Mouse (Mus musculus): Measurements from ENCODE around the gene Arid1b. TPM values are rescaled to one million over a fixed set of nuclear protein-coding genes. Genes with fewer than 3 reads are reported as not detected.

Arid1b gene
- total and polyA plus RNA-seq, 3 experiments = 6.1 to 12.4 (median 9.7) TPM

DNA sequence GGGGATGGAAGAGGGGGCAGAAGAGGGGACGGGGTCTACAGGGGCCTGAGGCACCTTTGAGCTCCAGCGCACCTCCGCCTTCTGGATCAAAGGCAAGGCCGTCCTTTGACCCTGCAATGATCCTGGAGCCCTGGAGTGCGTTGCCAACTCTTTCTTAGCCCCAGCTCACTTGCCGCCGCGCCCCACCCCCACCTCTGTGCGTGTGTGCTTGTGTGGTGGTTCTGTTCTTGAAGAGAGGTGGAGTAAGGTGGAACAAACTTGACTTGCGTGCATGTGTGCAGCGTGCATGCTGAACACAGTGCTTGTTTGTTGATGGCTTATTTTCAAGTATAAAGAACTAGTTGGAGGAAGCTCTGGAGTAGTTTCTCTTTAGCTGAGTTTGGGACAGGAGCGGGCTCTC, 95.4 kb downstream of the Arid1b start:
- H3K4me1 ChIP-seq (ENCODE audit: control insufficient read depth in 1 of 2, insufficient read depth in 2 of 2) = peaks cover 0 to 68% of the 10 kb centered on the region in 2 experiments; a peak in 2 of 4 replicates
- no peak overlapping the region for H3K4me2 ChIP-seq (ENCODE audit: insufficient read depth, low read depth, poor library complexity, severe bottlenecking)
- no peaks in the 10 kb centered on the region for H3K27me3 ChIP-seq (replicated peaks)
- DNase-seq (ENCODE audit: extremely low read depth) = no peak
- H3K4me3 ChIP-seq (replicated peaks in 1 of 3; ENCODE audit: low read depth in 2 of 3, low read length in 2 of 3, poor library complexity in 1 of 3) = no peak overlapping the region
- no peak overlapping the region for H3K27ac ChIP-seq (ENCODE audit: insufficient read depth, low read depth)
- H3K36me3 ChIP-seq (replicated peaks in 1 of 2; ENCODE audit: control insufficient read depth in 1 of 2, insufficient read depth in 1 of 2, low read length in 1 of 2) = peaks cover 3 to 33% of the 10 kb centered on the region in 2 experiments
- dilution Hi-C loops (cut with MboI; ENCODE audit: extremely low pct_ligation_motif_present, extremely low pct_unique_long_range_greater_than_20kb, low sequenced_read_pairs) (no loop called here), in situ Hi-C loops (cut with MboI; ENCODE audit: low pct_ligation_motif_present, low pct_unique_long_range_greater_than_20kb, low sequenced_read_pairs) (no loop called here)
- TF ChIP-seq RAD21 (IDR thresholded peaks at IDR 0.05; ENCODE audit: low read depth, low read length) (no peak), ZKSCAN1 (IDR thresholded peaks at IDR 0.05; ENCODE audit: borderline replicate concordance, low read depth, low read length) (no peak), MEF2A (IDR thresholded peaks at IDR 0.05; ENCODE audit: borderline replicate concordance, low read depth, low read length) (no peak), PAX5 (IDR thresholded peaks at IDR 0.05; ENCODE audit: low read length) (no peak), MAX (IDR thresholded peaks at IDR 0.05; ENCODE audit: low read length) (no peak), TCF12 (IDR thresholded peaks at IDR 0.05; ENCODE audit: low read depth, low read length) (no peak), SMC3 (IDR thresholded peaks at IDR 0.05; ENCODE audit: low read depth, low read length) (no peak), IRF4 (IDR thresholded peaks at IDR 0.05; ENCODE audit: low read depth, low read length) (no peak), MAFK (IDR thresholded peaks at IDR 0.05; ENCODE audit: insufficient replicate concordance, low read length) (no peak), ELF1 (IDR thresholded peaks at IDR 0.05; ENCODE audit: low read depth, low read length) (no peak), ZMIZ1 (IDR thresholded peaks at IDR 0.05; ENCODE audit: low read depth, low read length) (no peak), GABPA (IDR thresholded peaks at IDR 0.05; ENCODE audit: insufficient replicate concordance, low read depth, low read length) (no peak), E2F4 (IDR thresholded peaks at IDR 0.05; ENCODE audit: insufficient replicate concordance, low read depth, low read length) (no peak), JUN (IDR thresholded peaks at IDR 0.05; ENCODE audit: insufficient read depth, low read depth, low read length) (no peak), JUND (conservative IDR thresholded peaks at IDR 0.05; ENCODE audit: low read depth, low read length) (no peak), KAT2A (IDR thresholded peaks at IDR 0.05; ENCODE audit: insufficient replicate concordance, low read length) (no peak), USF1 (IDR thresholded peaks at IDR 0.05; ENCODE audit: low read depth, low read length) (no peak), MXI1 (IDR thresholded peaks at IDR 0.05; ENCODE audit: low read depth, low read length) (no peak), CHD2 (IDR thresholded peaks at IDR 0.05; ENCODE audit: low read length) (no peak), RCOR1 (conservative IDR thresholded peaks at IDR 0.05; ENCODE audit: low read depth, low read length) (no peak)
- H3K9me3 ChIP-seq (replicated peaks; ENCODE audit: low read length) = no peaks in the 10 kb centered on the region
- no peaks in the 10 kb centered on the region for H3K79me2 ChIP-seq (replicated peaks; ENCODE audit: control insufficient read depth, extremely low read depth, insufficient read depth, poor library complexity, severe bottlenecking)
- no peak overlapping the region for H3K9ac ChIP-seq (ENCODE audit: insufficient read depth, low read depth)

DNA sequence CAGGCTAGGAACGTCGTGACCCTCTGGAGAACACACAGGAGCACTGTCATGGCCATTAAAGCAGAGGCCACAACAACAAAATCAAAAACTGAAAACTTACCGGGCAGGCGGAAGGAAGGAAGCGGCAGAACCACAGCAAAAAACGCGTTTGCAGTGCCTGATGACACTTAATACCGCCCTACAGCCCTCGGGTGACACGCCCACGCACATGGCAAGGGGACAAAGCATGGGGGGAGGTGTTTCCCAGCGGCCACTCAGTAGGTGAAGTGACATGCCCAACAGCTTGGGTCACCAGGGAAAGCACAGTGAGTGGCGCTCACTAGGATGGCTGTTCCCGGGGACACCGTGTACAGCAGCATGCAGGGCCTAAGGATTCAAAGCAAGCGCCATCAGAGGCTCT, 97.4 kb downstream of the Arid1b start:
- Histone ChIP-seq H3K79me2 (replicated peaks; ENCODE audit: control insufficient read depth, extremely low read depth, insufficient read depth, poor library complexity, severe bottlenecking) (no peaks in the 10 kb centered on the region), H3K4me2 (ENCODE audit: insufficient read depth, low read depth, poor library complexity, severe bottlenecking) (no peak overlapping the region), H3K9me3 (replicated peaks; ENCODE audit: low read length) (no peaks in the 10 kb centered on the region), H3K4me1 (ENCODE audit: control insufficient read depth in 1 of 2, insufficient read depth in 2 of 2) (peaks cover 2 to 69% of the 10 kb centered on the region in 2 experiments; a peak in 2 of 4 replicates), H3K9ac (ENCODE audit: insufficient read depth, low read depth) (no peak overlapping the region), H3K36me3 (replicated peaks in 1 of 2; ENCODE audit: control insufficient read depth in 1 of 2, insufficient read depth in 1 of 2, low read length in 1 of 2) (peaks cover 3 to 28% of the 10 kb centered on the region in 2 experiments), H3K4me3 (replicated peaks in 1 of 3; ENCODE audit: low read depth in 2 of 3, low read length in 2 of 3, poor library complexity in 1 of 3) (no peak overlapping the region), H3K27ac (ENCODE audit: insufficient read depth, low read depth) (no peak overlapping the region), H3K27me3 (replicated peaks) (no peaks in the 10 kb centered on the region)
- dilution Hi-C loops (cut with MboI; ENCODE audit: extremely low pct_ligation_motif_present, extremely low pct_unique_long_range_greater_than_20kb, low sequenced_read_pairs) = no loop called here
- in situ Hi-C loops (cut with MboI; ENCODE audit: low pct_ligation_motif_present, low pct_unique_long_range_greater_than_20kb, low sequenced_read_pairs) = no loop called here
- TF ChIP-seq KAT2A (IDR thresholded peaks at IDR 0.05; ENCODE audit: insufficient replicate concordance, low read length) = no peak
- no peak for TF ChIP-seq NRF1 (IDR thresholded peaks at IDR 0.05; ENCODE audit: low read depth, low read length)
- TF ChIP-seq MEF2A (IDR thresholded peaks at IDR 0.05; ENCODE audit: borderline replicate concordance, low read depth, low read length) = no peak
- no peak for TF ChIP-seq ZNF384 (IDR thresholded peaks at IDR 0.05; ENCODE audit: low read depth, low read length)
- TF ChIP-seq CHD2 (IDR thresholded peaks at IDR 0.05; ENCODE audit: low read length) = no peak
- TF ChIP-seq ZMIZ1 (IDR thresholded peaks at IDR 0.05; ENCODE audit: low read depth, low read length) = no peak
- TF ChIP-seq ETS1 (conservative IDR thresholded peaks at IDR 0.05; ENCODE audit: low read depth, low read length) = no peak
- TF ChIP-seq JUN (IDR thresholded peaks at IDR 0.05; ENCODE audit: insufficient read depth, low read depth, low read length) = no peak
- no peak for TF ChIP-seq POLR2AphosphoS2 (IDR thresholded peaks at IDR 0.05; ENCODE audit: low read depth, low read length)
- TF ChIP-seq USF2 (conservative IDR thresholded peaks at IDR 0.05; ENCODE audit: low read depth, low read length) = no peak
- TF ChIP-seq UBTF (IDR thresholded peaks at IDR 0.05; ENCODE audit: low read depth, low read length) = no peak
- DNase-seq (ENCODE audit: extremely low read depth) = no peak

Measured in CH12.LX (cell line).